Mouse (Mus musculus): ENCODE measurements around the gene B9d2.
A peak's percentile ranks its signal among the peaks of the same experiment; 100 is the strongest.
"Not testable (repeated sequence)": the region's sequence is repeated elsewhere in the genome, so short reads cannot be mapped to it uniquely, and the experiment has no call there.

B9d2 gene

GRCm38 (mm10) chr7:25704716-25705364, 24.3 kb downstream of the B9d2 start:
- DNase-seq: no peak

DNA sequence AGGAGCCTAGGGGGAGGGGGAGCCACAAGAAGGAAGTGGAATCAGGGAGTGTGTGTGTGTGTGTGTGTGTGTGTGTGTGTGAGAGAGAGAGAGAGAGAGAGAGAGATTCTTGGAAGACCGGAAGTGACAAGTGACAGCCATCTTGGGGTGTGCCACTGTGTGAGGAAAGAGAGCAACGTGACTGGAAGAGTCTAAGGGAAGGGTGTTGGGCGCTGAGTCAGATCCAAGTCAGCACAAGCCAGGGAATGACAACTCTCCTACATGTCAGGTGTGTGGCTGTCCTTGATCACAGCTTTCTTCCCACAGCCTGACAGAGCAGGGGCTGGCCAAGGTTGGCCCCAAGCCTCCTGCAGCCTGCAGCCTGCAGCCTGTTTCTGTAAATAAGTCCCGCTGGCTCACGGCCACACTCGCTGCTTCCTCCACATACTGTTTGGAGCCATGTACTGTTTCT, 25.2 kb downstream of the B9d2 start:
- DNase-seq: no peak

GRCm38 (mm10) chr7:25706578-25707170, 26.1 kb downstream of the B9d2 start:
- no peak for DNase-seq

- DNase-seq: no peak
These were observed 27.2 kb downstream of the B9d2 start for GRCm38 (mm10) chr7:25707581-25708292.

- no peak for DNase-seq
These were observed 29.4 kb downstream of the B9d2 start for GRCm38 (mm10) chr7:25709961-25710360.

GRCm38 (mm10) chr7:25710519-25711130, 30.0 kb downstream of the B9d2 start:
- no peak for DNase-seq

- DNase-seq: no peak
These were observed 30.6 kb downstream of the B9d2 start for GRCm38 (mm10) chr7:25711165-25711564.

DNA sequence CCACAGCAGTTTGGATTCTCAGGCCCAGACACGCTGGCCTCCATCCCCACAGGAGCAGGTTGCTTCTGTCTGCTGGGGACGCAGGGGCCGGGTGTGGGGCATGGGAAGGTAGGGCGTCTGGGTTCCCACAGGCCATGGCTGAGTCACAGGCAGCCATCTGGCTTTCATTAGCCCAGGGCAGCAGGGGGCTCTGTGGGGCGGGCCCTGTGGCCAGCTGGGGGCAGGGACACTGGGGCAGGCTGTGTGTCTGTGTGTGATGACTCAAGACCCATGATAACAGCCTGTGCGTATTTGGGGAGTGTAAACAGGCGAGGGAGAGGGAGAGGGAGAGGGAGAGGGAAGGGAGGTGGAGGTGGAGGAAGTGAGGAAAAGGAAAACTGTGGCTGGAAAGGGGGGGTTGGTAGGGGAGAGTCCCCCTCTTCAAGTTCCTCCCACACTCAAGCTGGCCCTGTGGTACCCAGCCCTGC, 31.2 kb downstream of the B9d2 start:
- DNase-seq: peak; percentile 69

DNA sequence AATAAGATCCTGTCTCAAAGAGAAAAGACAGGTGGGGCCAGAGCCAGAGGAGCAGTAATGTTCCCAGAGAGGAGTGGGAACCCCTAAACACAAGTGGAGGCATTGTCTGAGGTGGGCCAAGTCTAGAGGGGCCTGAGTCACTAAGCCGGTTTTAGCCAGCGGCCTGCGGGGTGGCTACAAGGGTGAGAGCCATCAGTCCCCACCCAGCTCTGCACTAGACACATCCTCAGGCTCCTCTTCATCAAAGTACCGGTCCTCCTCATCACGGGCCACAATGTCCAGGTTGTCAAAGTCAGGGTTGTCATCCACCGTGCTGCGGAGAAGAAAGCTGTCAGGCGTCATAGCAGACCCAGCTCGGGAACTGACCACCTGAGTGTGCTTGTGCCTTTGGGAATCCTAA, 32.2 kb downstream of the B9d2 start:
- no peak for DNase-seq

DNA sequence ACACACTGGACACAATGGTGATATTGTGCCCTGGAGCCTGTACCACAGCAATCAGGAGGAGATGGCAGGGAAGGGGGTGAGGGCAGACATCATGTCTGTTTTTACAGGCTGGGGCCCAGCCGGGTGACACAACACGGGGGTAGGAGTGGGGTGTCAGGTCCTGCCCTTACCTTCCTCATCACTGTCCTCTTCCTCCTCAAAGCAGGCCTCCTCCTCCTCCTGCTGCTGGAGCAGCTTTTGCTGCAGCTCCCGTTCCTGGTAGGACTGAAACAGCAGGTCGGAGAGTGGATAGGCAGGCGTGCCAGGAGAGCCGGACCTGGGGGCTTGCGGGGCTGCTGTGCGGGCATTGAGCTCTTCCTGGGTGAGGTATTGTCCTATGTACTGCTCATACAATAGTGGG, 34.0 kb downstream of the B9d2 start:
- DNase-seq: no peak

DNA sequence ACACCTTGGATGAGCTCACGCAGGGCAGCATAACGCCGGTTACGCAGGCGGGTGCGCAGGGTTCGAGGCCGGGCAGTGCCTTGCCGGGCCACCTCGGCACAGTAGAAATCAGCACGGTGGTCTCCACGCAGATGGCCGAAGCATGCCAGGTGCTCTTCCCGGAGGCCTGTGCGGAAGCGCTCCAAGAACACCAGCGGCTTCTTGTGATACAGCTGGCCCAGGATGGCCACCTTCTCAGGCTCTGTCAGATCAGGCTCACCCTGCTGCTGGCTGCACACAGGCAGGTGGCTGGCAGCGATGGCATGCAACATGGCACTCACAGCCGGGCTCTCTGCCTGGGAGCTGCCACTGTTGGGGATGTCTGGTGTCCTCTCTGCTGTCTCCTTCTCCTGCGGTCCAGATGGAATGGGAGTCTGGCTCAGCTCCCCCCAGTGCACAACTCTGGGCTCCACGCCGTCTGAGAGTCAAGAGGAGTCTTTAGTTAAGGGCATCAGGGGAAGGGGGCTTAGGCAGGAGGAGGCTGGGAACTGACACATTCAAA, 35.2 kb downstream of the B9d2 start:
- DNase-seq: no peak

DNA sequence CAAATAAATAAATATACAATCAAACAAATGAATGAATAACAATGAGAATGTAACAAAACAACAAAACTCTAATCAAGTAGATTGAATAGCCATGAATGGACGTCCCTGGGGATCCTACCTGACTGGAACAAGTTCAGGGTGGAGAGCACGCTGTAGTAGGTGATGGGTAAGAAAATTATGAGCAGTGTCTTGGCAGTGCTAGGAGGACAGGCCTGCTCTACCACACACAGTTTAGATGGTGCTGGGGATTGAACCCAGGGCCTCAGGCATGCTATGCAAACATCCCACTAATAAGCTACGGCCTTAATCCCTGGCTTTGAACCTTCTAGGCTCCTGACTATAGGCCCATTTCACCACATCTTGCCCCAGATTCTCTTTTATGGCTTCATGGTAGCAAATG, 36.9 kb downstream of the B9d2 start:
- no peak for DNase-seq

DNA sequence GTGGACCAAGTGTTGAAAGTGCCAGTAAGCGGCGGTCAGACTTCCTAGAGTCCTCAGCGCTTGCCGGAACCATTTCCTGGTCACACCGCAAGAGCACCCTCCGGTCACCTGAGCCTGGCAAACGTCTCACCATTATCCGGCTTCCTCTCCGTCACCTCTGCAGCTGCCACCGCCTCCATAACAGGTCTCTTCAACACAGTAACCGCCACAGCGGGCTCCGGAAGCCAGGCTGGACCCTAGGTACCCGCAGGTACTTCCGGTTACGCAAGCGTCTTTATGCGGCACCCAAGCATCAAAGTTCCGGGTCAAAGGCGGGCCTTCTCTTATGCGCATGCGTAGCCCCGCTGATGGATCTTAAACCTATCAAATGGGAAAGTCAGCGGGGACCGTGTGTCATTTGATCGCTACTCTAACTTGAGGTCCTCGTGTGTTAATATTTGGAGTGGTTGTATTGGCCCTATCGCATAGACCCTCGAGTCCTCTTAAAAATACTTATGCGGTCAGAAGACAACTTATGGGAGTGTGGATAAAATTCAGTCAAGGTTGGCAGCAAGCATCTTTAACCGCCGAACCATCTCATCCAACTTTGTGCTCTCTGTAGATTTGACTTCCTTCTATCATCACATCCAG, 38.3 kb downstream of the B9d2 start, which contains the start of gene Ccdc97:
Ccdc97 (minus strand) TSS at position 301 of the 630 bp plus-strand sequence.
- DNase-seq: peak; percentile 93

GRCm38 (mm10) chr7:25719761-25720610, 39.4 kb downstream of the B9d2 start:
- peak; percentile 77 for DNase-seq

GRCm38 (mm10) chr7:25720760-25721159, 40.2 kb downstream of the B9d2 start:
- DNase-seq: no peak

DNA sequence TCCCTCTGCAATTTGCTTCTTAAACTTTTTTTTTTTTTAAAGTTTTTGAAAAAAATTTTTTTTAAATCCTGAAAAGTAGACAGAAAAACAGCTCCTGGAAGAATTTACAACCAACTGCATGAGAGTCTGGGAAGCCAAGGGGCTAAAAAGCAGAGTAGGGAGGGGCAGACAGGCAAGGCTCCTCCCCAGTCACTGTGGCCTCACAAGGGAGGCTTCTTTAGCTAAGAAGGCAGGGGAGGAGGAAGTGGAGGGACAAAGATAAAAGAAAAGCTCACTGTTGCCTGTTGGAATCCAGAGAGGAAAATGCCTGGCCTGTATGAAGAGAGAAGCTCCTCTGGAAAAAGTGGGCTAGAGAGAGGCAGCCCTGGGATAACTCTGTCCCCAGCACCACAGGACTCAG, 41.2 kb downstream of the B9d2 start:
- not testable (repeated sequence) for DNase-seq

DNA sequence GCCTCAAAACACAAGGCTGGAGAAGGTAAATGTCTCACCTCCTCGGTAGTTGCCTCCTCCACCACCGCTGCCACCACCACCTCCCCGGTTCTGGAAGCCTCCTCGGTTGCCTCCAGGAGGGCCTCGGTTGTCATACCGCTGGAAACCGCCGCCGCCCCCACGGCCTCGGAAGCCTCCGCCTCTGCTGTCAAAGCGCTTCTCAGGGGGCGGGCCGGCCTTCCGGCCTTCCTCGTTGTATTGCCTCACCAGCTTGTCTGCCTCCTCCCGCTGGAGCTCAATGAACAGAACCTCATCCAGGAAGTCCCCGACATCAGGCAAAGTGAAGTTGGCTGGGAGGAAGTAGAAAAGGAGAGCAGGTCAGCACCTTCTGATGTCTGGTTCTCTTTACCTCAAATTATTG, 45.3 kb downstream of the B9d2 start:
- DNase-seq: no peak

- DNase-seq: no peak
These were observed 47.2 kb downstream of the B9d2 start for GRCm38 (mm10) chr7:25727800-25728199.

DNA sequence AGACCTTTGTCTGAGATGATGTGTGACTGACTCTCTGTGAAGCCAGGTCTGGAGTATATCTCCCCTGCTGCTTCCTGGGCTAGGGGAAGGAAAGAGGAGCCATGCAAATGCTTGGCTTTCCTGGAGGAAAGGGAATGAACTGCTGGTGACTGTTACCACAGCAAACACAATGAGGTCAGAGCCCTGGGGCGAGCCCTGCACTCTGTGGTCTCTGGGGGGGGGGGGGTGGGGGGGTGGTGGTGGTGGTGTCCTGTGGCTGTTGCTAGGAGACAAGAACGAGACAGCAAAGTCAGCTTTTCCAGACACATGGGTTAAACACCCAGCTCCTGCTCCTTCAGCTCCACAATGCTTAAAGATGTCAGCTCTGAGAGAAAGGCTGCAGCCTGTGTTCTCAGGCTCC, 48.8 kb downstream of the B9d2 start:
- no peak for DNase-seq

- no peak for DNase-seq
These were observed 49.3 kb downstream of the B9d2 start for GRCm38 (mm10) chr7:25729862-25730261.

GRCm38 (mm10) chr7:25731294-25732055, 50.9 kb downstream of the B9d2 start:
- no peak for DNase-seq

Measured in cerebellum, adult 8-10 months (tissue).